Mouse (Mus musculus) midbrain, postnatal 0 days (tissue): ENCODE results near the gene Rora. TPM values are rescaled to one million over a fixed set of nuclear protein-coding genes. Genes with fewer than 3 reads are reported as not detected.
A peak's percentile ranks its signal among the peaks of the same experiment; 100 is the strongest.

Experiments used
- ATAC-seq: fragments of 200-750 bp; cut with Nextera tagmentation; 2 replicates; pipeline ENCODE4 v1.8.0; 2017; ENCODE audit warnings: moderate number of reproducible peaks, mild to moderate bottlenecking, moderate TSS enrichment, moderate library complexity; ENCODE audit not compliant: low FRiP score
- DNase-seq: peaks from one replicate; pipeline ENCODE4 v3.0.0-alpha.2; 2015; ENCODE audit warnings: low spot score
- H3K27ac ChIP-seq: fragments of 300-500 bp; sonication (generic); 2 replicates; pipeline ENCODE4 v1.5.1; 2014; ENCODE audit warnings: low read depth, mild to moderate bottlenecking, low read length, mixed read lengths
- H3K27me3 ChIP-seq: fragments of 300-500 bp; sonication (generic); 2 replicates; pipeline ENCODE4 v1.6.1; 2014; ENCODE audit warnings: low read length, control low read depth, mixed read lengths; ENCODE audit not compliant: insufficient read depth
- H3K36me3 ChIP-seq: fragments of 300-500 bp; sonication (generic); 2 replicates; pipeline ENCODE4 v1.6.1; 2014; ENCODE audit warnings: low read length, control low read depth, mixed read lengths; ENCODE audit not compliant: insufficient read depth
- H3K4me1 ChIP-seq: fragments of 300-500 bp; sonication (generic); 2 replicates; pipeline ENCODE4 v1.6.1; 2014; ENCODE audit warnings: mild to moderate bottlenecking, control low read depth, antibody characterized with exemption, low read length, mixed read lengths; ENCODE audit not compliant: insufficient read depth
- H3K4me2 ChIP-seq: fragments of 300-500 bp; sonication (generic); 2 replicates; pipeline ENCODE4 v1.6.1; 2014; ENCODE audit warnings: low read depth, mild to moderate bottlenecking, low read length, mixed read lengths; ENCODE audit not compliant: poor library complexity, severe bottlenecking
- H3K4me3 ChIP-seq: fragments of 300-500 bp; sonication (generic); 2 replicates; pipeline ENCODE4 v1.5.1; 2014; ENCODE audit warnings: low read depth, mild to moderate bottlenecking, low read length, moderate library complexity
- H3K9ac ChIP-seq: fragments of 300-500 bp; sonication (generic); replicated peaks from 2 replicates; pipeline ENCODE4 v1.6.1; 2014; ENCODE audit warnings: mild to moderate bottlenecking, low read length, moderate library complexity, mixed read lengths; ENCODE audit not compliant: poor library complexity, severe bottlenecking
- H3K9me3 ChIP-seq: fragments of 300-500 bp; sonication (generic); 2 replicates; pipeline ENCODE4 v1.6.1; 2016; ENCODE audit warnings: low read length, control low read depth
- CTCF ChIP-seq: IDR thresholded peaks from 2 replicates; pipeline ENCODE4 v1.5.1; 2016; ENCODE audit warnings: antibody characterized with exemption, mild to moderate bottlenecking
- WGBS: fragments of 180-500 bp; shearing (Covaris S2); extraction: QIAGEN DNeasy Blood & Tissue Kit; methylation state at CpG from one replicate; pipeline ENCODE4 v1.1.7; 2014; 5-methylcytosine and 5-hydroxymethylcytosine counted together
- polyA plus RNA-seq: library from polyadenylated mRNA; unstranded; fragments of >200 nt; fragmentation: Nextera tagmentation; extraction: Ambion mirVana; gene quantifications from 2 replicates; pipeline ENCODE4 v1.2.1, GENCODE M21; 2015
- total RNA-seq: library from RNA; depleted of rRNA; stranded (reverse); fragments of >200 nt; gene quantifications from 2 replicates; pipeline ENCODE4 v1.2.3, GENCODE M21; 2014

The Rora gene
- total and polyA plus RNA-seq, 2 experiments from 2014 or later = 28.2 to 49.6 TPM

DNA sequence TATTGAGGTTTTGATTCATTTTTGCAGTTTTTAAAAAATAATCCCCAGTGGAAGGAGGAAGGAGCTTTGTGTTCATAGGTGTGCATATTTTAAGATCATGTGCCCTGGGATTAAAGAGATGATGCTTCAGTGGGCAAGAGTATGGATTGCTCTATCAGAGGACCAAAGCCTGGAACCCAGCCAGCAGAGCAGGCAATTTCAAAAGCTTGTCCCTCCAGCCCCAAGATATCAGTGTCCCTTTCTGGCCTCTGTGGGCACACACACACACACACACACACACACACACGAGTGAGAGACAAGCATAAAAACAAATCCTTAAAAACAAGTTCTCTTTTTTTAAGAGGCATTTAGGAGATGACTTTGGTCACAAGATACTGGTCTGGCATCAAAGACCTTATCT lies 727.0 kb downstream of the Rora start:
- H3K9me3 ChIP-seq = no peaks in the 10 kb centered on the region
- TF ChIP-seq CTCF = no peak
- 79% methylated on average over 1 of the region's 1 CpGs for WGBS
- DNase-seq = no peak
- no peak overlapping the region for H3K4me2 ChIP-seq
- no peaks in the 10 kb centered on the region for H3K4me1 ChIP-seq
- no peak overlapping the region for H3K4me3 ChIP-seq
- H3K27me3 ChIP-seq = no peaks in the 10 kb centered on the region
- no peak overlapping the region for H3K27ac ChIP-seq
- H3K36me3 ChIP-seq = peaks cover 19% of the 10 kb centered on the region; the same call in 1 of the 2 replicates
- ATAC-seq = no peak
- no peak overlapping the region for H3K9ac ChIP-seq

DNA sequence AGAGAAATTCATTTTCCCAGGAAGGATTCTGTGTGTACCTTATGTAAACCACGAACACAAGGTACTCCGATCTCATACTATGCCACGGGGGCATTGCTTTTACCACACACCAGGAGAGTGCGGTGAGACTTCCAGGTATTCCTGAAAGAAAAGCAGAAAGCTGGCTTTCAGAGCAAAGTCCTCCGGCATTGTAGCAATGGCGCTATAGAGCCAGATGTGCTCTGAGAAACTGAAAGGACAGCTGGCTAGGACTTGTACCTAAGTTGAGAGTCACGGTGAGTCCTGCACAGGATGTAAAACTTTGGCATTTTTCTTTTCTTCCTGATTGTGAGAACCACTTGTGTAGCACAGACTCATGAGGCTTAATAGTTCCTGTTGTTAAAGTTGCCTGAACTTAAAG lies 728.2 kb downstream of the Rora start:
- Histone ChIP-seq H3K27ac (no peak overlapping the region), H3K9ac (no peak overlapping the region), H3K9me3 (no peaks in the 10 kb centered on the region), H3K4me2 (no peak overlapping the region), H3K36me3 (peaks cover 13% of the 10 kb centered on the region; the same call in 1 of the 2 replicates), H3K4me3 (no peak overlapping the region), H3K27me3 (no peaks in the 10 kb centered on the region), H3K4me1 (no peaks in the 10 kb centered on the region)
- DNase-seq (no peak), ATAC-seq (no peak)
- WGBS = 58% methylated on average over 7 of the region's 7 CpGs
- peak; percentile 17; the same call in 1 of the 2 replicates for TF ChIP-seq CTCF

DNA sequence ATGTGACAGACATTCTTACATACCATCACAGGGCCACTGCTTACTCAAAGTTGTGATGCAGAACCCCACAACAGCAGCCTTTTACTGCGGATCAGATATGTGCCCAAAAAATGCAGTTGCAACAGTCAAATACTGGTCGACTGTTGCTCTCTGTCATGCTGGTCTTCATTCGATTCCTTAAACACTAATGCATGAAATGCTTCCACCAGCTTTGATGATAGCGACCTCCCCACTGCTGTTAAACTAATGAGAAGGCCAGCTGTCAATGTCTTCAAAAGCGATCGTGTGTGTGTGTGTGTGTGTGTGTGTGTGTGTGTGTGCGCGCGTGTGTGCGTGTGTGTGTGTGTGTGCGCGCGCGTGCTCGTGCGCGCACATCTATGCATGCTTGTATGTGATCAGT lies 730.9 kb downstream of the Rora start:
- Histone ChIP-seq H3K27ac (no peak overlapping the region), H3K4me3 (no peak overlapping the region), H3K36me3 (0 out of 2 replicates have a peak, but pooled peaks cover under 1% of the 10 kb centered on the region), H3K9me3 (no peaks in the 10 kb centered on the region), H3K4me2 (no peak overlapping the region), H3K27me3 (no peaks in the 10 kb centered on the region), H3K9ac (no peak overlapping the region), H3K4me1 (no peaks in the 10 kb centered on the region)
- DNase-seq = no peak
- ATAC-seq = no peak
- 90% methylated on average over 17 of the region's 17 CpGs for WGBS
- TF ChIP-seq CTCF = no peak

DNA sequence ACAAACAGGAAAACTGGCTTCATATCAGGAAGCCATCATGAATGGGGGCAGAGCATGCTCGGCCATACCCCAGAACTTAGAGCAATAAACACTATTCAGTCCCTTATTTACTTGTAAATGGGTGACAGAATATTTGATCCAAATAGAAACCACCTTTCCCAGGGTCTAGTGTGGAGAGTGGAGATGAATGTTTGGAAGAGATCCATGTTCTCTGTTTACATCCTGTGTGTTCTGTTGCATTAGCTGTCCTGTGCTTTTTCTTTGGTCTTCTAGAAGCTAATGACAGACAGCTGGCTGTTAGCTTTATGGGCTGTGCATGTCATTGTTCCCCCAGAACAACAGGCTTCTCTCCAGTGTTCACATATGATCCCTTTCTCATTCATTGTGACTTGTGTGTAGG lies 731.3 kb downstream of the Rora start:
- Histone ChIP-seq H3K4me3 (no peak overlapping the region), H3K4me1 (no peaks in the 10 kb centered on the region), H3K27me3 (no peaks in the 10 kb centered on the region), H3K36me3 (no peaks in the 10 kb centered on the region), H3K9me3 (no peaks in the 10 kb centered on the region), H3K27ac (no peak overlapping the region), H3K4me2 (no peak overlapping the region), H3K9ac (no peak overlapping the region)
- ATAC-seq = no peak
- DNase-seq = no peak
- WGBS = 79% methylated on average over 1 of the region's 1 CpGs
- no peak for TF ChIP-seq CTCF

DNA sequence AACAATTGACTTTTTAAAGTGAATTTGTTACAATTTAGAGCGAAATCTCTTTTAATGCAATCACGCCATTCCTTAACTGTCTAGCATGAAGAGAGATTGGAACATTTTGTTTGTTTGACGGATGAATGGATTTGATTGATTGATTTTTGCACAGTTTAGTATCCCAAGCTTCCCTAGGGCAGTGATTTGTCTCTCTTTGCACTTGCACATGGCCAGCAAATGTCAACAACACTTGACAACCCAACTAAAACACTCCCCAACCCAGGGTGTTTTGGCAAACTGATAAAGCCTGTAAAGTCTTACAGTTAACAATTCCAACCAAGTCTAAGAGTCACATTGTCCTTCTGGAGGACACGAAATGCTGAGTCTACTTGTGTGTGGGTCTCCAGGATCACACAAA lies 733.7 kb downstream of the Rora start:
- H3K4me3 ChIP-seq = no peak overlapping the region
- DNase-seq (no peak), ATAC-seq (no peak)
- H3K27ac ChIP-seq = no peak overlapping the region
- 86% methylated on average over 4 of the region's 4 CpGs for WGBS
- no peak overlapping the region for H3K9ac ChIP-seq
- H3K4me1 ChIP-seq = no peaks in the 10 kb centered on the region
- H3K36me3 ChIP-seq = no peaks in the 10 kb centered on the region
- no peak for TF ChIP-seq CTCF
- no peak overlapping the region for H3K4me2 ChIP-seq
- H3K9me3 ChIP-seq = no peaks in the 10 kb centered on the region
- no peaks in the 10 kb centered on the region for H3K27me3 ChIP-seq

DNA sequence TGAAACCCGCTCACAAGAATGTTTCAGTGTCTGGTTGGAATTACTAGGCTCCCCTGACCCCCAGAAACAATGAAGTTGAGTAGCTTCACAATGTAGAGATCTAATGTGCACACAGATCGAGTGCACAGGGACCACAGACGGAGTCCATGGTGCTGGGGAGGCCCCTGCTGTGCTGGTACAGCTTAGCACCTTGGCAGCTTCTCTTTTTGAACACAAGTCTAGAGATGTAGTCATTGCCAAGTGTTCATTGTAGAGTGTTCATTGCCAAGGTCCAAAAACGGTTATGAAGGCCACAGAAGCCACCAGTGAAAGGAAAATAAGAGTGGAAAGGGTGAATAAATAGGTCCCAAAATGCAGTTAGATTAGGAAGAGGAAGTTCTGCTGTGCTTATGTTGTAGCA lies 737.0 kb downstream of the Rora start:
- Histone ChIP-seq H3K9me3 (no peaks in the 10 kb centered on the region), H3K4me1 (no peaks in the 10 kb centered on the region), H3K27me3 (no peaks in the 10 kb centered on the region), H3K36me3 (no peaks in the 10 kb centered on the region), H3K27ac (no peak overlapping the region), H3K4me2 (no peak overlapping the region), H3K9ac (no peak overlapping the region), H3K4me3 (no peak overlapping the region)
- TF ChIP-seq CTCF = no peak
- DNase-seq (no peak), ATAC-seq (no peak)
- WGBS = 71% methylated on average over 4 of the region's 4 CpGs
